Comparison of ENCODE assay signal across 8 mouse cellular contexts in genomic region chr16:16907799-16908198, GRCm38 (mm10). TPM values are rescaled to one million over a fixed set of nuclear protein-coding genes. Genes with fewer than 3 reads are reported as not detected.
A peak's percentile ranks its signal among the peaks of the same experiment; 100 is the strongest.
DNase-seq lines count a peak whose midpoint lies in the region; ATAC-seq and TF ChIP-seq lines count a peak whose summit lies in the region.
"Had no signal": no experiment of that assay in that cellular context is flagged by ENCODE, and none has a peak within 500 bp of the region (broad histone marks: within the 10 kb centered on the region; RNA-seq: fewer than 3 reads in every experiment).

No protein-coding gene starts in this region.

- intact Hi-C loops in gastrocnemius, adult 2 months (cut with DNase I): no loop called here

- H3K4me3 ChIP-seq in gastrocnemius, adult 2 months: no peak overlapping the region; the same call in 1 of the 2 replicates
- no peak overlapping the region for H3K4me3 ChIP-seq in intestine, postnatal 0 days (ENCODE audit: low read depth, low read length)
- H3K4me3 ChIP-seq in lung, embryonic 14.5 days (ENCODE audit: low read depth, low read length): no peak overlapping the region

- no peak for TF ChIP-seq CTCF in gastrocnemius, adult 2 months (IDR thresholded peaks at IDR 0.05)
- TF ChIP-seq CTCF in intestine, postnatal 0 days (IDR thresholded peaks at IDR 0.05; ENCODE audit: low read depth): no peak
- no peak for TF ChIP-seq CTCF in lung, embryonic 14.5 days (IDR thresholded peaks at IDR 0.05; ENCODE audit: low read depth)

- H3K9ac ChIP-seq in intestine, postnatal 0 days (ENCODE audit: low read depth, low read length): no peak overlapping the region
- H3K9ac ChIP-seq in lung, embryonic 14.5 days: no peak overlapping the region

- peaks cover 44% of the 10 kb centered on the region; the same call in 1 of the 2 replicates for H3K36me3 ChIP-seq in intestine, postnatal 0 days (ENCODE audit: control insufficient read depth, insufficient read depth)
- H3K36me3 ChIP-seq in lung, embryonic 14.5 days (ENCODE audit: insufficient read depth): peaks cover 63% of the 10 kb centered on the region

- H3K9me3 ChIP-seq in intestine, postnatal 0 days (ENCODE audit: control insufficient read depth): no peaks in the 10 kb centered on the region
- no peaks in the 10 kb centered on the region for H3K9me3 ChIP-seq in lung, embryonic 14.5 days (ENCODE audit: low read depth, low read length)

- H3K4me1 ChIP-seq in intestine, postnatal 0 days (replicated peaks; ENCODE audit: control insufficient read depth, insufficient read depth, low read length): no peaks in the 10 kb centered on the region
- no peaks in the 10 kb centered on the region for H3K4me1 ChIP-seq in lung, embryonic 14.5 days (ENCODE audit: insufficient read depth)

- WGBS in intestine, postnatal 0 days: 74% methylated on average over 6 of the region's 6 CpGs
- WGBS in lung, embryonic 14.5 days: 70% methylated on average over 6 of the region's 6 CpGs

- no peak for ATAC-seq in intestine, postnatal 0 days
- peak; percentile 64; the same call in 1 of the 2 replicates for ATAC-seq in lung, embryonic 14.5 days (ENCODE audit: insufficient read depth)
- ATAC-seq in megakaryocyte progenitor cell, adult 5-6 weeks (replicated peaks; ENCODE audit: poor library complexity): no peak

- no peak overlapping the region for H3K4me2 ChIP-seq in intestine, postnatal 0 days (replicated peaks; ENCODE audit: low read depth)
- no peak overlapping the region for H3K4me2 ChIP-seq in lung, embryonic 14.5 days

- H3K27me3 ChIP-seq in intestine, postnatal 0 days (replicated peaks; ENCODE audit: control insufficient read depth, insufficient read depth, low read length): no peaks in the 10 kb centered on the region
- H3K27me3 ChIP-seq in lung, embryonic 14.5 days (ENCODE audit: insufficient read depth, low read length): no peaks in the 10 kb centered on the region

- peak; percentile 91 for DNase-seq in R1 (ENCODE audit: low read depth, low spot score)
- peak; percentile 78 for DNase-seq in gastrocnemius, adult 2 months
- peak; percentile 77 for DNase-seq in lung, embryonic 14.5 days
- no peak for DNase-seq in cerebellum, adult 8-10 months
- DNase-seq in thymus, postnatal 25 days: no peak

- H3K27ac ChIP-seq in gastrocnemius, adult 2 months: peak overlapping the region; percentile 88
- H3K27ac ChIP-seq in intestine, postnatal 0 days (ENCODE audit: low read depth, low read length): 0 out of 2 replicates have a peak overlapping the region, but pooled peaks have one; percentile 54
- peak overlapping the region; percentile 80 for H3K27ac ChIP-seq in lung, embryonic 14.5 days (ENCODE audit: low read depth)
- H3K27ac ChIP-seq: macrophage had no signal

RNA-seq across cellular contexts. Expression of gene Ppm1f, which starts 11.5 kb away (rescaled TPM):
- 10 to 100 TPM in 1 of 2 experiments, 1 to 10 TPM in 1; 8.6 to 15.3 TPM for total RNA-seq in gastrocnemius, adult 2 months (2021)
- polyA plus RNA-seq in intestine, postnatal 0 days (2015; fragmentation: Nextera tagmentation; extraction: Ambion mirVana): 4.7 and 4.8 TPM in 2 replicates
- 27.6 and 29.4 TPM in 2 replicates for polyA plus RNA-seq in lung, embryonic 14.5 days (2014; fragmentation: Nextera tagmentation; extraction: Ambion mirVana)
- total RNA-seq in megakaryocyte progenitor cell, adult 5-6 weeks (2015): 17.3 and 17.4 TPM in 2 replicates
- 43.6 and 45.2 TPM in 2 replicates for total RNA-seq in megakaryocyte progenitor cell, adult 5-6 weeks (2017)

RNA-seq across cellular contexts. Expression of gene Vpreb1, which starts 37.2 kb away (rescaled TPM):
- under 1 TPM in 1 of 2 experiments, not detected in 1; 0.42 TPM for total RNA-seq in gastrocnemius, adult 2 months (2021)
- polyA plus RNA-seq in intestine, postnatal 0 days (2015; fragmentation: Nextera tagmentation; extraction: Ambion mirVana): 0.73 and 1.5 TPM in 2 replicates
- 1.9 TPM in 2 replicates for polyA plus RNA-seq in lung, embryonic 14.5 days (2014; fragmentation: Nextera tagmentation; extraction: Ambion mirVana)
- total RNA-seq in megakaryocyte progenitor cell, adult 5-6 weeks (2015): 0.99 and 1.4 TPM in 2 replicates
- 0.12 TPM in 1 of 2 replicates, not detected in the other for total RNA-seq in megakaryocyte progenitor cell, adult 5-6 weeks (2017)
- polyA plus RNA-seq: macrophage had no signal

RNA-seq across cellular contexts. Expression of gene Top3b, which starts 37.3 kb away (rescaled TPM):
- total RNA-seq in gastrocnemius, adult 2 months (2021): 10 to 100 TPM; 19.9 to 22.5 TPM
- 24.3 and 25.1 TPM in 2 replicates for polyA plus RNA-seq in intestine, postnatal 0 days (2015; fragmentation: Nextera tagmentation; extraction: Ambion mirVana)
- 68.9 and 76.9 TPM in 2 replicates for polyA plus RNA-seq in lung, embryonic 14.5 days (2014; fragmentation: Nextera tagmentation; extraction: Ambion mirVana)
- 81.0 and 89.2 TPM in 2 replicates for total RNA-seq in megakaryocyte progenitor cell, adult 5-6 weeks (2015)
- total RNA-seq in megakaryocyte progenitor cell, adult 5-6 weeks (2017): 104 and 108 TPM in 2 replicates

RNA-seq across cellular contexts. Expression of gene Igll1, which starts 44.0 kb away (rescaled TPM):
- total RNA-seq in gastrocnemius, adult 2 months (2021): not detected
- polyA plus RNA-seq in intestine, postnatal 0 days (2015; fragmentation: Nextera tagmentation; extraction: Ambion mirVana): 0.24 TPM in 1 of 2 replicates, not detected in the other
- polyA plus RNA-seq in lung, embryonic 14.5 days (2014; fragmentation: Nextera tagmentation; extraction: Ambion mirVana): 0.30 TPM in 1 of 2 replicates, not detected in the other
- 0.46 and 1.8 TPM in 2 replicates for total RNA-seq in megakaryocyte progenitor cell, adult 5-6 weeks (2015)
- total RNA-seq in megakaryocyte progenitor cell, adult 5-6 weeks (2017): 0.24 and 1.8 TPM in 2 replicates
- polyA plus RNA-seq: macrophage had no signal

Comparison
In these comparisons a context has a peak if more than half of its experiments do, and no peak if none do; other contexts are left out.
1. DNase-seq: peak in R1 (single experiment), gastrocnemius, adult 2 months (single experiment) and lung, embryonic 14.5 days (single experiment); none in cerebellum, adult 8-10 months (single experiment) and thymus, postnatal 25 days (single experiment).
2. Peak in every context shown above with its lines, with median percentiles within 50 percentile points of each other: H3K27ac ChIP-seq.